Mouse (Mus musculus) embryonic facial prominence, embryonic 13.5 days (tissue): ENCODE measurements around the gene Fam81b. TPM values are rescaled to one million over a fixed set of nuclear protein-coding genes. Genes with fewer than 3 reads are reported as not detected.

Experiments used
- ATAC-seq: fragments of 200-750 bp; cut with Nextera tagmentation; 2 replicates; pipeline ENCODE4 v1.8.0; 2017; ENCODE audit warnings: low read depth; ENCODE audit not compliant: insufficient number of reproducible peaks, insufficient read depth, low FRiP score, low TSS enrichment
- H3K27ac ChIP-seq: fragments of 300-500 bp; sonication (generic); 2 replicates; pipeline ENCODE4 v1.5.1; 2015; ENCODE audit warnings: moderate library complexity, mild to moderate bottlenecking, inconsistent platforms
- H3K27me3 ChIP-seq: fragments of 300-500 bp; sonication (generic); 2 replicates; pipeline ENCODE4 v1.6.1; 2015; ENCODE audit warnings: mild to moderate bottlenecking, inconsistent platforms
- H3K36me3 ChIP-seq: fragments of 300-500 bp; sonication (generic); 2 replicates; pipeline ENCODE4 v1.6.1; 2015; ENCODE audit warnings: mild to moderate bottlenecking, inconsistent platforms
- H3K4me1 ChIP-seq: fragments of 300-500 bp; sonication (generic); 2 replicates; pipeline ENCODE4 v1.6.1; 2015; ENCODE audit warnings: inconsistent platforms
- H3K4me2 ChIP-seq: fragments of 300-500 bp; sonication (generic); 2 replicates; pipeline ENCODE4 v1.6.1; 2015; ENCODE audit warnings: moderate library complexity, mild to moderate bottlenecking, inconsistent platforms
- H3K4me3 ChIP-seq: fragments of 300-500 bp; sonication (generic); 2 replicates; pipeline ENCODE4 v1.5.1; 2015; ENCODE audit warnings: mild to moderate bottlenecking, inconsistent platforms
- H3K9ac ChIP-seq: fragments of 300-500 bp; sonication (generic); 2 replicates; pipeline ENCODE4 v1.6.1; 2015; ENCODE audit warnings: mild to moderate bottlenecking, inconsistent platforms
- H3K9me3 ChIP-seq: fragments of 300-500 bp; sonication (generic); 2 replicates; pipeline ENCODE4 v1.6.1; 2016; ENCODE audit warnings: inconsistent platforms
- WGBS: fragments of 180-500 bp; shearing (Covaris S2); methylation state at CpG from one replicate; pipeline ENCODE4 v1.1.7; 2015; ENCODE audit warnings: mixed read lengths; 5-methylcytosine and 5-hydroxymethylcytosine counted together
- polyA plus RNA-seq: library from polyadenylated mRNA; unstranded; fragments of >200 nt; fragmentation: Nextera tagmentation; extraction: Ambion mirVana; gene quantifications from 2 replicates; pipeline ENCODE4 v1.2.1, GENCODE M21; 2015

Fam81b gene
- polyA plus RNA-seq, 1 experiment from 2014 or later = not detected

- H3K4me1 ChIP-seq = no peaks in the 10 kb centered on the region
- no peaks in the 10 kb centered on the region for H3K27me3 ChIP-seq
- no peaks in the 10 kb centered on the region for H3K36me3 ChIP-seq
- no peak overlapping the region for H3K4me3 ChIP-seq
- H3K9ac ChIP-seq = no peak overlapping the region
- ATAC-seq = no peak
- no peak overlapping the region for H3K27ac ChIP-seq
- WGBS = 76% methylated on average over 5 of the region's 5 CpGs
- no peaks in the 10 kb centered on the region for H3K9me3 ChIP-seq
- H3K4me2 ChIP-seq = no peak overlapping the region
Measured at GRCm38 (mm10) chr13:76264361-76265026, 40.4 kb downstream of the Fam81b start.

- Histone ChIP-seq H3K27me3 (no peaks in the 10 kb centered on the region), H3K36me3 (no peaks in the 10 kb centered on the region), H3K27ac (no peak overlapping the region), H3K4me1 (no peaks in the 10 kb centered on the region), H3K4me2 (no peak overlapping the region), H3K9me3 (no peaks in the 10 kb centered on the region), H3K4me3 (no peak overlapping the region), H3K9ac (no peak overlapping the region)
- WGBS = 57% methylated on average over 1 of the region's 1 CpGs
- ATAC-seq = no peak
Measured at GRCm38 (mm10) chr13:76258766-76259165, 46.1 kb downstream of the Fam81b start.

GRCm38 (mm10) chr13:76256350-76256749 is 48.5 kb downstream of the Fam81b start:
- Histone ChIP-seq H3K9ac (no peak overlapping the region), H3K36me3 (no peaks in the 10 kb centered on the region), H3K27ac (no peak overlapping the region), H3K27me3 (no peaks in the 10 kb centered on the region), H3K9me3 (no peaks in the 10 kb centered on the region), H3K4me2 (no peak overlapping the region), H3K4me3 (no peak overlapping the region), H3K4me1 (no peaks in the 10 kb centered on the region)
- WGBS = 55% methylated on average over 3 of the region's 3 CpGs
- ATAC-seq = no peak

GRCm38 (mm10) chr13:76250092-76250491 is 54.8 kb downstream of the Fam81b start:
- no peaks in the 10 kb centered on the region for H3K9me3 ChIP-seq
- H3K4me3 ChIP-seq = no peak overlapping the region
- no peak overlapping the region for H3K27ac ChIP-seq
- no peaks in the 10 kb centered on the region for H3K27me3 ChIP-seq
- H3K4me1 ChIP-seq = no peaks in the 10 kb centered on the region
- no peaks in the 10 kb centered on the region for H3K36me3 ChIP-seq
- H3K9ac ChIP-seq = no peak overlapping the region
- 60% methylated on average over 7 of the region's 7 CpGs for WGBS
- no peak overlapping the region for H3K4me2 ChIP-seq
- 0 out of 2 replicates have a peak, but pooled peaks have one; percentile 48 for ATAC-seq

GRCm38 (mm10) chr13:76249066-76249465 is 55.8 kb downstream of the Fam81b start:
- Histone ChIP-seq H3K27me3 (no peaks in the 10 kb centered on the region), H3K4me2 (no peak overlapping the region), H3K36me3 (no peaks in the 10 kb centered on the region), H3K9ac (no peak overlapping the region), H3K27ac (no peak overlapping the region), H3K9me3 (no peaks in the 10 kb centered on the region), H3K4me3 (no peak overlapping the region), H3K4me1 (no peaks in the 10 kb centered on the region)
- WGBS = 66% methylated on average over 1 of the region's 1 CpGs
- ATAC-seq = no peak

DNA sequence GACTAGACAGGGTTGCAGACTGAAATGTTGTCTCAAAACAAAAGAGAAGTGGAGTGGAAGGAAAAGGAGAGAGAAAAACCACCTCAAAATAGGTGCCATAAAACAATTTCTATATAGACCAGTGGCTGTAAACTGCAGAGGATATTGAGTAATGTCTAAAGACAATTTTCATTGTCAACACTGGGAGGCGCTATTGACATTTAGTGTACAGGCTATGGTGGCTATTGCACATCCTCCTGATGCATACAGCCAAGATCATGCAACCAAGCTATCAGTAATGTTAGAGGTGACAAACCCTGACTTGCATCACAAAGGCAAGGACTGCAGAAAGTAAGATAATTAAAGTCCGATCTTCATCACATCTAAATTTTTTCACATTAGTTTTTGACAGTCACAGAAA is 89.5 kb downstream of the Fam81b start:
- Histone ChIP-seq H3K27me3 (no peaks in the 10 kb centered on the region), H3K4me3 (no peak overlapping the region), H3K4me2 (no peak overlapping the region), H3K27ac (no peak overlapping the region), H3K4me1 (no peaks in the 10 kb centered on the region), H3K36me3 (no peaks in the 10 kb centered on the region), H3K9me3 (no peaks in the 10 kb centered on the region), H3K9ac (no peak overlapping the region)
- ATAC-seq = no peak
- 45% methylated on average over 2 of the region's 2 CpGs for WGBS

GRCm38 (mm10) chr13:76214928-76215327 is 89.9 kb downstream of the Fam81b start:
- ATAC-seq = no peak
- Histone ChIP-seq H3K4me2 (no peak overlapping the region), H3K27ac (no peak overlapping the region), H3K4me1 (no peaks in the 10 kb centered on the region), H3K9me3 (no peaks in the 10 kb centered on the region), H3K36me3 (no peaks in the 10 kb centered on the region), H3K27me3 (no peaks in the 10 kb centered on the region), H3K9ac (no peak overlapping the region), H3K4me3 (no peak overlapping the region)
- 73% methylated on average over 2 of the region's 2 CpGs for WGBS

- H3K36me3 ChIP-seq = peaks cover 4% of the 10 kb centered on the region; the same call in 1 of the 2 replicates
- H3K4me3 ChIP-seq = no peak overlapping the region
- no peak overlapping the region for H3K27ac ChIP-seq
- no peaks in the 10 kb centered on the region for H3K9me3 ChIP-seq
- H3K4me2 ChIP-seq = no peak overlapping the region
- WGBS = 92% methylated on average over 4 of the region's 4 CpGs
- no peak overlapping the region for H3K9ac ChIP-seq
- no peak for ATAC-seq
- no peaks in the 10 kb centered on the region for H3K4me1 ChIP-seq
- H3K27me3 ChIP-seq = no peaks in the 10 kb centered on the region
Measured at GRCm38 (mm10) chr13:76199943-76200342, 104.9 kb downstream of the Fam81b start.

GRCm38 (mm10) chr13:76197297-76197848 is 107.5 kb downstream of the Fam81b start:
- H3K27ac ChIP-seq = no peak overlapping the region

GRCm38 (mm10) chr13:76195431-76196138 is 109.3 kb downstream of the Fam81b start:
- Histone ChIP-seq H3K4me1 (no peaks in the 10 kb centered on the region), H3K27me3 (no peaks in the 10 kb centered on the region), H3K36me3 (peaks cover 27% of the 10 kb centered on the region), H3K27ac (no peak overlapping the region), H3K4me3 (no peak overlapping the region), H3K4me2 (no peak overlapping the region), H3K9me3 (no peaks in the 10 kb centered on the region), H3K9ac (no peak overlapping the region)
- WGBS = 89% methylated on average over 8 of the region's 8 CpGs
- no peak for ATAC-seq

More at GRCm38 (mm10) chr13:76197297-76197848, 107.5 kb downstream of the Fam81b start:
- H3K4me1 ChIP-seq = no peaks in the 10 kb centered on the region
- no peak for ATAC-seq
- no peak overlapping the region for H3K9ac ChIP-seq
- H3K27me3 ChIP-seq = no peaks in the 10 kb centered on the region
- H3K4me2 ChIP-seq = no peak overlapping the region
- peaks cover 10% of the 10 kb centered on the region for H3K36me3 ChIP-seq
- 84% methylated on average over 3 of the region's 3 CpGs for WGBS
- H3K9me3 ChIP-seq = no peaks in the 10 kb centered on the region
- H3K4me3 ChIP-seq = no peak overlapping the region

DNA sequence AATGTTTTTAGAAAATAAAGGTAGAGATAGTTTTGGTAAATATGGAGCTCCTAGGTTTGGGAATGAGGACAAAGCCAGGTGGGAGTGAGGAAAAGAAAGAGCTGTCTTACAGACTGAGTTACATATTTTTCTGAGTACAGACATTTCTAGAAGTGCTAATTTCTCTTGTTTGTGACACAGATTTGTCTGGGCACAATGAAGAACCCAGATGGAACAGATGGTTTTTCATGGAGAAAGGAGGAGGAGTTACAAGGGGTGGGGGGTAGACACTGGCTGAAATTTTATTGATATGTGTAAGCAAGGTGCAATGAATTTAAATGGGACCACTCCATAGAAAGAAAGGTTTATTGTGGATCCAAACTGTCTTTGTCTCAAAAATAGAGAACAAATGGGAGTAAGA is 109.9 kb downstream of the Fam81b start:
- no peak overlapping the region for H3K27ac ChIP-seq
- H3K36me3 ChIP-seq = peaks cover 33% of the 10 kb centered on the region
- H3K27me3 ChIP-seq = no peaks in the 10 kb centered on the region
- H3K4me1 ChIP-seq = no peaks in the 10 kb centered on the region
- ATAC-seq = no peak
- no peaks in the 10 kb centered on the region for H3K9me3 ChIP-seq
- no peak overlapping the region for H3K4me2 ChIP-seq
- no peak overlapping the region for H3K9ac ChIP-seq
- no peak overlapping the region for H3K4me3 ChIP-seq

GRCm38 (mm10) chr13:76190273-76190672 is 114.6 kb downstream of the Fam81b start:
- H3K4me2 ChIP-seq = no peak overlapping the region
- no peaks in the 10 kb centered on the region for H3K4me1 ChIP-seq
- H3K4me3 ChIP-seq = no peak overlapping the region
- H3K36me3 ChIP-seq = peaks cover 54% of the 10 kb centered on the region
- no peaks in the 10 kb centered on the region for H3K9me3 ChIP-seq
- H3K27me3 ChIP-seq = no peaks in the 10 kb centered on the region
- H3K27ac ChIP-seq = no peak overlapping the region
- ATAC-seq = no peak
- no peak overlapping the region for H3K9ac ChIP-seq
- 63% methylated on average over 3 of the region's 3 CpGs for WGBS
